ENCODE assay signal across 8 mouse cellular contexts in genomic region chr6:108782526-108783183, GRCm38 (mm10). TPM values are rescaled to one million over a fixed set of nuclear protein-coding genes. Genes with fewer than 3 reads are reported as not detected.
DNase-seq lines count a peak whose midpoint lies in the region; ATAC-seq and TF ChIP-seq lines count a peak whose summit lies in the region.

Gene Arl8b (plus strand): TSS chr6:108783099.

- peak within 1 kb of the TSS; percentile 91 for H3K27ac ChIP-seq in forebrain, postnatal 0 days (ENCODE audit: low read depth, low read length)
- H3K27ac ChIP-seq in lung, embryonic 15.5 days = peak within 1 kb of the TSS; percentile 81

- peak within 1 kb of the TSS; percentile 63 for H3K4me2 ChIP-seq in forebrain, postnatal 0 days (ENCODE audit: low read depth)
- peak within 1 kb of the TSS; percentile 69 for H3K4me2 ChIP-seq in lung, embryonic 15.5 days

- TF ChIP-seq CTCF in G1E (IDR thresholded peaks at IDR 0.05; ENCODE audit: low read depth, low read length) = peak; percentile 56
- peak; percentile 95 for TF ChIP-seq CTCF in forebrain, postnatal 0 days (IDR thresholded peaks at IDR 0.05; ENCODE audit: low read depth)

- peak within 1 kb of the TSS; percentile 100 for H3K4me3 ChIP-seq in G1E (ENCODE audit: low read depth, low read length)
- peak within 1 kb of the TSS; percentile 100 for H3K4me3 ChIP-seq in forebrain, postnatal 0 days (ENCODE audit: low read depth, low read length)
- H3K4me3 ChIP-seq in lung, embryonic 15.5 days = peak within 1 kb of the TSS; percentile 100

- DNase-seq in G1E (ENCODE audit: low spot score) = peak; percentile 80
- DNase-seq in cerebellum, adult 18-20 months = peak; percentile 93 to 99
- peak; percentile 98 for DNase-seq in forebrain, postnatal 0 days
- peak; percentile 98 for DNase-seq in heart, postnatal 4 days
- peak; percentile 88 to 93 for DNase-seq in layer of hippocampus, adult 8-10 months (ENCODE audit: low spot score in 2 of 2)
- peak; percentile 87 for DNase-seq in ovary, adult 18-20 months (ENCODE audit: low spot score)
- peak; percentile 96 for DNase-seq in thymus, postnatal 0 days (ENCODE audit: low spot score)

- peaks cover 63% of the 10 kb centered on the region for H3K4me1 ChIP-seq in G1E (ENCODE audit: insufficient read depth, low read depth, low read length)
- peaks cover 11% of the 10 kb centered on the region for H3K4me1 ChIP-seq in forebrain, postnatal 0 days (ENCODE audit: insufficient read depth)
- peaks cover 17% of the 10 kb centered on the region for H3K4me1 ChIP-seq in lung, embryonic 15.5 days

- ATAC-seq in G1E (ENCODE audit: extremely low read depth, insufficient number of reproducible peaks, low FRiP score, poor library complexity, severe bottlenecking) = peak; percentile 46
- ATAC-seq in forebrain, postnatal 0 days = peak; percentile 99
- peak; percentile 97 for ATAC-seq in lung, embryonic 15.5 days (ENCODE audit: borderline replicate concordance, extremely low read depth, low FRiP score, low TSS enrichment)

- H3K9me3 ChIP-seq in G1E (replicated peaks) = no peaks in the 10 kb centered on the region
- no peaks in the 10 kb centered on the region for H3K9me3 ChIP-seq in forebrain, postnatal 0 days (ENCODE audit: low read length)
- H3K9me3 ChIP-seq in lung, embryonic 15.5 days = no peaks in the 10 kb centered on the region

- no peaks in the 10 kb centered on the region for H3K27me3 ChIP-seq in G1E (ENCODE audit: insufficient read depth, low read length)
- H3K27me3 ChIP-seq in forebrain, postnatal 0 days (ENCODE audit: insufficient read depth, low read length) = no peaks in the 10 kb centered on the region
- no peaks in the 10 kb centered on the region for H3K27me3 ChIP-seq in lung, embryonic 15.5 days

- peaks cover 22% of the 10 kb centered on the region for H3K36me3 ChIP-seq in G1E (replicated peaks)
- H3K36me3 ChIP-seq in forebrain, postnatal 0 days (ENCODE audit: insufficient read depth) = no peaks in the 10 kb centered on the region
- H3K36me3 ChIP-seq in lung, embryonic 15.5 days = no peaks in the 10 kb centered on the region

- 12% methylated on average over 36 of the region's 36 CpGs for WGBS in forebrain, postnatal 0 days
- 8% methylated on average over 36 of the region's 36 CpGs for WGBS in lung, embryonic 15.5 days

- peak within 1 kb of the TSS; percentile 98 for H3K9ac ChIP-seq in forebrain, postnatal 0 days
- peak within 1 kb of the TSS; percentile 99 for H3K9ac ChIP-seq in lung, embryonic 15.5 days

RNA-seq across cellular contexts. Expression of gene Arl8b, which starts in this region (rescaled TPM):
- total RNA-seq in G1E (2014; fragmentation: Nextera tagmentation) = 400 and 537 TPM in 2 replicates
- 168 and 207 TPM in 2 replicates for total RNA-seq in G1E (2017)
- 18.8 and 20.9 TPM in 2 replicates for polyA plus RNA-seq in G1E (2012)
- total RNA-seq in forebrain, postnatal 0 days (2014; rRNA removed) = 70.3 and 75.9 TPM in 2 replicates
- 88.4 and 97.6 TPM in 2 replicates for polyA plus RNA-seq in forebrain, postnatal 0 days (2015; fragmentation: Nextera tagmentation; extraction: Ambion mirVana)
- 10 to 100 TPM; 77.8 to 79.9 TPM for total RNA-seq in heart, postnatal 4 days (2021)
- total RNA-seq in layer of hippocampus, adult 8-10 months (2022) = 100 to 1,000 TPM; 196 to 256 (median 209) TPM
- 75.0 and 79.2 TPM in 2 replicates for polyA plus RNA-seq in lung, embryonic 15.5 days (2015; fragmentation: Nextera tagmentation; extraction: Ambion mirVana)
- 60.9 and 75.9 TPM in 2 replicates for polyA plus RNA-seq in thymus, postnatal 0 days (2015; fragmentation: Nextera tagmentation; extraction: Ambion mirVana)

Comparison
In these comparisons a context has a peak if more than half of its experiments do, and no peak if none do; other contexts are left out.
1. Peak in every context shown above with its lines: DNase-seq, ATAC-seq, H3K4me3 ChIP-seq and H3K27ac ChIP-seq.
2. ATAC-seq: peak in every context shown above with its lines; median percentile 99 in forebrain, postnatal 0 days; 97 in lung, embryonic 15.5 days; 46 in G1E.